Mouse (Mus musculus) ES-CJ7 (cell line): ENCODE data around the gene Mettl6.

Experiments
- DNase-seq: peaks from one replicate; pipeline ENCODE4 v3.0.0; 2011; ENCODE audit warnings: low read depth, low spot score

The Mettl6 gene

GRCm38 (mm10) chr14:31494975-31495455 is at the start of gene Mettl6:
Gene Mettl6, minus strand, starts transcription at chr14:31495040.
- DNase-seq, result peak; percentile 89

- no peak for DNase-seq
Measured at GRCm38 (mm10) chr14:31543885-31544442, 49.1 kb upstream of the Mettl6 start.

GRCm38 (mm10) chr14:31537298-31537697 is 42.5 kb upstream of the Mettl6 start:
- DNase-seq, result no peak

- DNase-seq, result no peak
Measured at GRCm38 (mm10) chr14:31532656-31533055, 37.8 kb upstream of the Mettl6 start.

GRCm38 (mm10) chr14:31531506-31532148 is 36.8 kb upstream of the Mettl6 start:
- no peak for DNase-seq

- no peak for DNase-seq
Measured at GRCm38 (mm10) chr14:31530847-31531246, 36.0 kb upstream of the Mettl6 start.

GRCm38 (mm10) chr14:31525040-31525810 is 30.4 kb upstream of the Mettl6 start:
- DNase-seq, result no peak

- DNase-seq, result no peak
Measured at GRCm38 (mm10) chr14:31521318-31521717, 26.5 kb upstream of the Mettl6 start.

- peak; percentile 57 for DNase-seq
Measured at GRCm38 (mm10) chr14:31519165-31519564, 24.3 kb upstream of the Mettl6 start.

- no peak for DNase-seq
Measured at GRCm38 (mm10) chr14:31515895-31516294, 21.1 kb upstream of the Mettl6 start.

- no peak for DNase-seq
Measured at GRCm38 (mm10) chr14:31510322-31510721, 15.5 kb upstream of the Mettl6 start.

GRCm38 (mm10) chr14:31509911-31510310 is 15.1 kb upstream of the Mettl6 start:
- DNase-seq, result no peak

GRCm38 (mm10) chr14:31506456-31506855 is 11.6 kb upstream of the Mettl6 start:
- DNase-seq, result no peak

- no peak for DNase-seq
Measured at GRCm38 (mm10) chr14:31503406-31503805, 8.6 kb upstream of the Mettl6 start.

GRCm38 (mm10) chr14:31499526-31499925 is 4.7 kb upstream of the Mettl6 start:
- DNase-seq, result peak; percentile 46

GRCm38 (mm10) chr14:31496241-31496646 is 1.4 kb upstream of the Mettl6 start:
- DNase-seq, result no peak

- no peak for DNase-seq
Measured at GRCm38 (mm10) chr14:31495538-31495937, 698 bp upstream of the Mettl6 start.

GRCm38 (mm10) chr14:31494349-31494974 is 378 bp downstream of the Mettl6 start, which contains the start of gene Eaf1:
Gene Eaf1, plus strand, starts transcription at chr14:31494399.
- no peak for DNase-seq

- no peak for DNase-seq
Measured at GRCm38 (mm10) chr14:31493901-31494300, 939 bp downstream of the Mettl6 start.

GRCm38 (mm10) chr14:31488055-31488454 is 6.8 kb downstream of the Mettl6 start:
- no peak for DNase-seq

- DNase-seq, result no peak
Measured at GRCm38 (mm10) chr14:31486465-31486864, 8.4 kb downstream of the Mettl6 start.

GRCm38 (mm10) chr14:31482417-31482816 is 12.4 kb downstream of the Mettl6 start:
- DNase-seq, result no peak
